Mouse (Mus musculus): ENCODE data around the gene Abhd2. TPM values are rescaled to one million over a fixed set of nuclear protein-coding genes. Genes with fewer than 3 reads are reported as not detected.
A peak's percentile ranks its signal among the peaks of the same experiment; 100 is the strongest.
"Not testable (repeated sequence)": the region's sequence is repeated elsewhere in the genome, so short reads cannot be mapped to it uniquely, and the experiment has no call there.

The Abhd2 gene
- polyA plus RNA-seq, 1 experiment from 2014 or later = 10.1 TPM

DNA sequence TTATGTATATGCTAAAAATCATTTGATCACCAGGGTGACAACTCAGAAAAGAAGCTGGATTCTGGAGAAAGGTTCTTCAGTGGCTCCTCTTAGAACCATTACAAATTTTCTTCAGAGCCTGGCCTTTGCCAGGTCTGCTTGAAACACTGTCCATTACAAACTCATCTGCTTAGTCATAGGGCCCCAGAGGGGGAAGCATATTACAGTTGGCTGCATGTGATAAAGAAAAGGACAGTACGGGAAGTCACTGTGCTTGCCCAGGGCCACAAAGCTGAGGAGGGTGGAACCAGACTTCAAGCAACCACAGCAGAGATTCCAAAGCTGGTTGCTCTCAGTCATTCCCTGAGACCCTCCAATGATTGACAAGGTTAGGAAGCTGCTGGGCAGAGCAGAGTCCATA is 3.1 kb upstream of the Abhd2 start:
- H3K9me3 ChIP-seq = no peaks in the 10 kb centered on the region
- H3K4me3 ChIP-seq = no peak overlapping the region
- no peak overlapping the region for H3K27ac ChIP-seq
- no peak for DNase-seq (ENCODE audit: low spot score)
- WGBS = 78% methylated on average over 1 of the region's 1 CpGs
- peaks cover 25% of the 10 kb centered on the region for H3K4me1 ChIP-seq (replicated peaks)
- H3K27me3 ChIP-seq (ENCODE audit: insufficient read depth, poor library complexity, severe bottlenecking) = no peaks in the 10 kb centered on the region
- H3K36me3 ChIP-seq = no peaks in the 10 kb centered on the region

DNA sequence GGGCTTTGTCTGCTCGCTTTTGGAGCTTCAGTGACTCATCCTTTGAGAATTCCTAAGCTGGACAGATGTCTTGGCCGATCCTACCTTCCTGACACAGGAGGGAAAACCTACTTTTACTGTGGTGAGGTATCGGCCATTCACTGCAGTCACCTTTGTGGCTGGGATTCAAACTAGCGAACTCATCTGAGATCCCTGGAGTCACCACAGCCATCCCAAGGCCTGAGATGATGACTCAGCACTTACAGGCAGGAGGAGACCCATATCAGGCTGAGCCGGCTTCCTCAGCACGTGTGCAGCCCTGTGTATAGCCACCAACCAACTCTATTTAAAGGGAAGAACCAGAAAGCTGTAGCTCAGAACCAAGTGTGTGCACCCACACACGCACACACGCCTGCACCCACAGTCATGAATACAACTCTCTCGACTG is 2.0 kb upstream of the Abhd2 start:
- Histone ChIP-seq H3K27ac (no peak overlapping the region), H3K4me3 (no peak overlapping the region), H3K36me3 (no peaks in the 10 kb centered on the region), H3K27me3 (ENCODE audit: insufficient read depth, poor library complexity, severe bottlenecking) (no peaks in the 10 kb centered on the region), H3K9me3 (no peaks in the 10 kb centered on the region), H3K4me1 (replicated peaks) (peaks cover 36% of the 10 kb centered on the region)
- 81% methylated on average over 9 of the region's 9 CpGs for WGBS
- DNase-seq (ENCODE audit: low spot score) = no peak

DNA sequence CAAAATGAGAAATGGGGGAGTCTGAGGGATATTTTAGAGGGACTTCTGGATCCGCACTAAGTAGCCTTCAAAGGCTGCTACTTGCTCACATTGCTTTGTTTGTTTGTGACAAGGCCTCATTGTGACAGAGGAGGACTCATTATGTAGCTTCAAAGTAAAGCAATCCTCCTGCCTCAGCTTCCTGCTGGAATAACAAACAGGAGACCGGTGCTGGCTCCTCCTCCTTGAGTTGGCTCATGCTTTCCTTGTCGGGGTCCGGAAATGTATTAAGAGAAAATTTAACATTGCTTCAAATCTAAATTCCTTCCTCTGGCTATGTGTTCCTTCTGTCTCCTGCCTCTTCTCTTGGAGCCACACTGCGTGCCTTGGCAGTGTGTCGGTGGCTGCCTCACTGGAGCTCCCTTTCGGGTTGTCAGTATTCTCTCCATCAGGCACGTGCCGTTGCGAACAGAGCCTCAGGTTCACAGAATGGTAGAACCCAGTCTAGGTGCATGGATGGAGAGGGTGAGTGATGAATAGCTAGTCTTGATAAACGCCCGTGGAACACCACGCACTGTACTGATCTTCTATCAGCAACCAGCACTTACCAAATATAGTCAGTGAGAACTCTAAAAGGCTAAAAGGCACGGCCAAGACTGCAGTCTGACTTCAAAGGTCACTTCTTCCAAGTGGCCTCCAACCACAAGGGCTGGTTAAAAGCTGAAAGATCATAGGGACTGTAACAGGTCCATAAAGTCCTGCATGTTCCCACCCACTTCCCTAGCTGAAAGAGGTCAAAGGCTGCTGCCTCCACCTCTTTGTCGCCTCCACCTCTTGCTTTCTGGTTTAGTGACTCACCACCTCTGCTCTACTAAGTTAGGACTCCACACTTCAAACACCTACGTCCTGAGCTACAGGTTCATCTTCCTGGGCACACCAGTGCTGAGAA is 874 bp upstream of the Abhd2 start:
- Histone ChIP-seq H3K9me3 (no peaks in the 10 kb centered on the region), H3K27ac (peak overlapping the region; percentile 93), H3K4me1 (replicated peaks) (peaks cover 41% of the 10 kb centered on the region), H3K36me3 (no peaks in the 10 kb centered on the region), H3K27me3 (ENCODE audit: insufficient read depth, poor library complexity, severe bottlenecking) (no peaks in the 10 kb centered on the region), H3K4me3 (peak overlapping the region; percentile 92)
- no peak for DNase-seq (ENCODE audit: low spot score)
- 84% methylated on average over 16 of the region's 16 CpGs for WGBS

DNA sequence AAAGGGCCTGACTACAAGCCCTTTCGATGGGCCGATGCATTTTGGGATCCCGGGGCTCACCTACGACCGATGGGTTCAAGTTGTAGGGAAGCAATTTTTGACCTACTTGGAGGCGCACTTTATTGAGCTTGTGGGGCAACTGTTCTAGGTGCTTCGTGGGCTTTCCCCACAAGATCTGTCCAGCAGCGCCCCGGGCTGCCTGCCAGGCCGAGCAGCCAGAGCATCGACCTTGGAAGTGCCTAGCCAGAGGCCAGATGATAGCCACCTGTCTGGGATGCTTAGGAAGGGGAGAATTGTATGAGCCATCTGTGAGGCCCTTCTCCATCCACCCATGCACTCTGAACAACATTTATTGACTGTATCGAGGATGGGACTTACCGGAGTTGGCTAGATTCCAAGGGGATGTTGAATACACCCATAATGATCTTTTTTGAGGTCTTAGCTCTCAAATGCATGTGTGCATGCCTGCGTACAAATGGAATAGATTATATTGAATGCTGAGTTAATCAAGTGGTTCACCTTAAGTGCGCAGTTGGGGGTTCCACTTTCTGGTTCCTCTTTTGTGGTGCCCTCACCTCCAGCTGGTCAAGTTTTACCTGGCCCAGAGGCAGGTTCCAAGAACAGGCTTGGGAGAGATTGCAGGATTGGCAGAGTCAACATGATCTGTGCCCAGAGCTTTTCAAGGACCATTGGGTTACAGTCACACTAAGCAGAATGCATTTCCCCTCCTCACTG is 906 bp downstream of the Abhd2 start:
- Histone ChIP-seq H3K4me3 (peak overlapping the region; percentile 92), H3K36me3 (no peaks in the 10 kb centered on the region), H3K27me3 (ENCODE audit: insufficient read depth, poor library complexity, severe bottlenecking) (no peaks in the 10 kb centered on the region), H3K4me1 (replicated peaks) (peaks cover 45% of the 10 kb centered on the region), H3K27ac (peak overlapping the region; percentile 93), H3K9me3 (no peaks in the 10 kb centered on the region)
- 26% methylated on average over 15 of the region's 15 CpGs for WGBS
- DNase-seq (ENCODE audit: low spot score) = no peak

DNA sequence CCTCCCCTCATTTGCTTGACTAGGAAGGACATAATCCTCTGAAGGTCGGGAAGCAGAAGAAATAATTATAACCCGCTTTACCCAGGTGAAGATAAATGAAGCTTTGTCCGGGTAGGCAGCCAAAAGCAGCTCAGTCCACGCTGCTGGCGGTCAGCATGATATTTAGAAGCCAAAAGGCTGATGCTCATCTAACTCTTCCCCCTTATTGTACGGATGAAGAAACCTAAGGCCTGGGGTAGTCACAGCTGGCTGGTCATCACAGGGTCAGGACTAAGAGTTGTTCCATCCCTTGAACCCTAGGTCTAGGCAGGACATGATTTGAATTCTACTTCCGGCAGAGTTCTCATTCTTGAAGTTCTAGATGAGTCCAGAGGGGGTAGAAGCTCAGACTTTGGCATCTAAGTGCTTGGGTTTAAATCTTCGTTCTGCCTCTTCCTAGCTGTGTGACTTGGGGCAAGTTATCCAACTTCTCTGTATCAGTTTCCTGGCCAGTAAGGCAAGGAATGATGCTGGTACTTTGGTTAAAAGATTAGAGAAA is 1.5 kb downstream of the Abhd2 start:
- Histone ChIP-seq H3K36me3 (peaks cover 3% of the 10 kb centered on the region; the same call in 1 of the 2 replicates), H3K9me3 (no peaks in the 10 kb centered on the region), H3K27ac (no peak overlapping the region), H3K4me1 (replicated peaks) (peaks cover 51% of the 10 kb centered on the region), H3K4me3 (peak overlapping the region; percentile 92), H3K27me3 (ENCODE audit: insufficient read depth, poor library complexity, severe bottlenecking) (no peaks in the 10 kb centered on the region)
- no peak for DNase-seq (ENCODE audit: low spot score)
- WGBS = 87% methylated on average over 8 of the region's 8 CpGs

DNA sequence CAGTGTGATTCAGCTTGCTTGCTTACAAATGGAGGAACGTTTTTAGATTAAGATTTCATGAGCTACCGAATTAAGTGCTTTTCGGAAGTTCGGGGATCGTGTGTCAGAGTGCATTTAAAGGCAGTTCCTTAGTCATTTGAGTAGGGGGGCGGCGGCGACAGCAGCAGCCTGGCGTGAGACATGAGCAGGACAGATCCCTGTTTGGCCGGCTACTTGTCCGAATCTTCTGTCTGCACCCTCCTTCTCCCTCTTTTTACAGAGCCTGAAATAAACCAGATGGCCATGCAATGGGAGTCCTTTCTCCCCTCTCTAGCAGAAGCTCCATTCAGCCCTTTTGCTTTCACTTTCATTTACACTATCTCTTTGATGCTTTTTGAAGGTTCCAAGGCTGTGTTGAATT is 2.3 kb downstream of the Abhd2 start:
- Histone ChIP-seq H3K9me3 (no peaks in the 10 kb centered on the region), H3K27me3 (ENCODE audit: insufficient read depth, poor library complexity, severe bottlenecking) (no peaks in the 10 kb centered on the region), H3K36me3 (peaks cover 3% of the 10 kb centered on the region; the same call in 1 of the 2 replicates), H3K4me3 (peak overlapping the region; percentile 92; the same call in 1 of the 2 replicates), H3K27ac (peak overlapping the region; percentile 50; the same call in 1 of the 2 replicates), H3K4me1 (replicated peaks) (peaks cover 51% of the 10 kb centered on the region)
- DNase-seq (ENCODE audit: low spot score) = no peak
- 47% methylated on average over 11 of the region's 11 CpGs for WGBS

DNA sequence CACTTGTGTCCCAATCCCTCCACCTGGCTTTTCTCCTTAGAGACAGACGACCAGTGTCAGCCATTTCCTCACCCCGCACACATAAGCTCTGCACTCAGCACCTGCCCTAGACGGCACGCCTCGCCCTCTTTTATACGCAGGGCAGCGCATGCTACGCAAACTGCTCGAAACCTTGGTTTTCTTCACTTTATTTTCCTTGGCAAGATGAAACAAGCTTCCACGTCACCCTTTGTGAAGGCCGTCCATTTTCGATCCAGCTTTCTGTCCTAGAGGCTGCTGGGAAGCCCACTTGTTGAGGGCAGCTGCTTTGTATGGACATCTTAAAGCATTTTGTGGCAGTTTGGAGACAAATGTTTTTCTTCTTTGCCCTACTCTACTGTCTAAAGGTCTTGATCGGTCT is 5.4 kb downstream of the Abhd2 start:
- 88% methylated on average over 13 of the region's 13 CpGs for WGBS
- Histone ChIP-seq H3K4me1 (replicated peaks) (peaks cover 45% of the 10 kb centered on the region), H3K9me3 (no peaks in the 10 kb centered on the region), H3K36me3 (peaks cover 12% of the 10 kb centered on the region), H3K27me3 (ENCODE audit: insufficient read depth, poor library complexity, severe bottlenecking) (no peaks in the 10 kb centered on the region), H3K27ac (no peak overlapping the region), H3K4me3 (no peak overlapping the region)
- no peak for DNase-seq (ENCODE audit: low spot score)

DNA sequence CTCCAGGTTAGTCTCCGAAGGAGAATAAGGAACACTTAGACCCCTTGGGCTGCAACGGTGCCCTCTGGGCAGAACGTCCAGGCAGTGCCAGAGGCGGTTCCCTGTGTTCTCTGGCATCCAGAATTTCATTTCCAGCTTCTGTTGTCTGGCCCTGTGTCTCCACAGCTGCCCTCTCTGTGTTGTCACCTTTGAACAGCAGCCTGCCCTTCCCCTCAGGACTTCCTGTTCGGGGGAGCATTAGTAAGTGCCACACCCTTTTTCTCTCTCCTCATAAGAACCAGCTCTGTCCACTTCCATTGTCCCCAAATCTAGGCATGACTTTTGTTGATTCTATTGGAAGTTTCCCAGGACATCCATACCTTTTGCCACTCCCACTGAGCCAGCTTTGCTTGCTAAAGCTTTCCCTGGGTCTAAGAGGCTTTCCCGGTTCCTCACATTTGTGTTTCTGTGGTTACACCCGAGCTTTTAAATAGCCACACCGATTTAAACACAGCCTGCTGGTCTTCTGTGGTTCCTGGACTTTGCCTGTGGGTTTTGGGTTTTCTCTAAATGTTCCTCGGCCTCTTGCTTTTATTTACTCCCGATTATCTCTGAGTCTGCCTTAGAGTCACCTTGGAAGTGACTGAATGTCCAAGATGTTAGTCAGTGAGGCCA is 6.5 kb downstream of the Abhd2 start:
- Histone ChIP-seq H3K27me3 (ENCODE audit: insufficient read depth, poor library complexity, severe bottlenecking) (no peaks in the 10 kb centered on the region), H3K9me3 (no peaks in the 10 kb centered on the region), H3K4me3 (no peak overlapping the region), H3K36me3 (peaks cover 12% of the 10 kb centered on the region), H3K4me1 (replicated peaks) (peaks cover 43% of the 10 kb centered on the region), H3K27ac (peak overlapping the region; percentile 64)
- DNase-seq (ENCODE audit: low spot score) = no peak
- whole genome bisulfite sequencing = 77% methylated on average over 10 of the region's 10 CpGs

DNA sequence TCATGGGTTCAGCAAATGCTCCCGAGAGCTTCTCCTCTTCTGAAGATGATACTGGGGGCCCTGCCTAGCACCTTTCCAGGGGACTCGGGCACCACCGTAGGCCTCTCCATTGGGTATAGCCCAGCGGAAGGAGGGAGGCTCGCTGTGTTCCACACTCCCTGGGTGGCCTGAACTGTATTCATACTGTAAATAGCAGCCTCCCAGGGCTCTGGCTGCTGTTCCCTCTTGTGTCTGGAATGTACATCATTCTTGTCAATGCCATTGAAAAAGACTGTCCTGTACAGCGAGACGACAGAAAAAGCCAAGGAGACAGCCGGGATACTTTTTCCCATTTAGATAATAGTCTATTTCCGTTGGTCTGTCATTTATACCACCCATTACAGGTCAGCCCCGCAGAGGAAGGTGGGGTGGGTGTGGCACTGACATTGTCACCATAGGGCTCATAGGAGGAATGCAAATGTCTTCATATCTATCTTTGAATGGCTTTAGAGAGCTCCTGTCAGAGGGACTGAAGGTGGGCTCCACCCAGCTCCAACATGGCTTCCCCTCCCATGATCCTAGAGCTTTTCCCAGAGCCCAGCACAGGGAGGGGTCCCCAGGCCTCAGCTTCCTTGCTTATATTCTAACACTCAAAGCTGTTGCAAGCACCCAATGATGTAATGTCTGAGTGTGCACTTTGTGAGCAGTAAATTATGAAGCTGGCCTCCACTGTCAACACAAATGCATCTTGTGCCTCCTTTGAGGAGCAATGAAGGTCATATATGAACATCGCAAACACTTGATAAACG is 10.1 kb downstream of the Abhd2 start:
- Histone ChIP-seq H3K4me1 (replicated peaks) (peaks cover 31% of the 10 kb centered on the region), H3K36me3 (peaks cover 29% of the 10 kb centered on the region), H3K27me3 (ENCODE audit: insufficient read depth, poor library complexity, severe bottlenecking) (no peaks in the 10 kb centered on the region), H3K27ac (no peak overlapping the region), H3K4me3 (no peak overlapping the region), H3K9me3 (no peaks in the 10 kb centered on the region)
- DNase-seq (ENCODE audit: low spot score) = no peak
- 92% methylated on average over 12 of the region's 12 CpGs for WGBS

DNA sequence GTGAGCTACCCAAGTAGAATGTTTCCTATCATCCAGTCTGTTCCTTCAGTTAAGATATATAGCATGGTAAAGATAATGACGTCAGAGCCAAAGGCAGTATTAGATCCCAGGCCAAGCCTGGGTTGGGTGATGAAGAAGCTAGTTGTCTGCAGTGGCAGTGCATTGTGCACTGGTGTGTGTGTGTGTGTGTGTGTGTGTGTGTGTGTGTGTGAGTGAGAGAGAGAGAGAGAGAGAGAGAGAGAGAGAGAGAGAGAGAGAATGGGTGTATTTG is 10.6 kb downstream of the Abhd2 start:
- not testable (repeated sequence) for H3K27ac ChIP-seq; DNase-seq (ENCODE audit: low spot score); H3K4me3 ChIP-seq; H3K9me3 ChIP-seq; H3K27me3 ChIP-seq (ENCODE audit: insufficient read depth, poor library complexity, severe bottlenecking)
- Histone ChIP-seq H3K36me3 (peaks cover 34% of the 10 kb centered on the region), H3K4me1 (replicated peaks) (peaks cover 26% of the 10 kb centered on the region)
- WGBS = 95% methylated on average over 1 of the region's 1 CpGs

DNA sequence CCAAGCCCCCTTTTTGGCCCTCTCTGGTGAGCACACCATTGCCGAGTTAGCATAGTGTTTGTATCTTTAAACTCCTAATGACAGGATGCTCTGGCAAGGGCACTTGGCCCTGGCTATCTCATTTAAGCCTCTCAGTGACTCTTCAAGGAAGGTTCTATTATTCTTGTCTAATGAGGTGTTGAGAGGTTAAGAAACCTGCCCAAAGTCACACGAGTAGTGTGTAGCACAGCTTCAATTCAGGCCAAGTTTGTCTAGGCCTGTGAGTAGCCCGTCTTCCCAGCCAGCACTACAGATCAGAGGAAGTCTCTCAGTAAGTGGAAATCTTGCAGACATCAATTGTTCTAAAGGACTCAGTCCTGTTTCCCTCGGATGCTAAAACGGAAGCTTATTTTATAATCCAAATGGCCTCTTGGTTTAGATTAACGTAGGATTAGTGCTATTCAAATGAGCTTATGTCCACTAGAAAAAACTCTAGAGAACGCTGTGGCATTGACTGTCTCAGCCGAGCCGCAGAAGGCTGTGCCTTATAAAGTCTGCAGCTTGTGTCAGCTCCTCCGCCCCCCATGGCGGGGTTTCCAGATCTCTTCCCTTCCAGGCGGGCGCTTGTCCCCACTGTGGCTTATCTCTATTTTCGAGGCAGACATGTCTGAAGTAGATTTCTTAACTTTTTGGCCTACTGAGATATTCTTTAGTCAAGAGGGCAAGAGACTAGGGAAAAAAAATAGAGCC is 11.3 kb downstream of the Abhd2 start:
- DNase-seq (ENCODE audit: low spot score) = no peak
- no peak overlapping the region for H3K4me3 ChIP-seq

DNA sequence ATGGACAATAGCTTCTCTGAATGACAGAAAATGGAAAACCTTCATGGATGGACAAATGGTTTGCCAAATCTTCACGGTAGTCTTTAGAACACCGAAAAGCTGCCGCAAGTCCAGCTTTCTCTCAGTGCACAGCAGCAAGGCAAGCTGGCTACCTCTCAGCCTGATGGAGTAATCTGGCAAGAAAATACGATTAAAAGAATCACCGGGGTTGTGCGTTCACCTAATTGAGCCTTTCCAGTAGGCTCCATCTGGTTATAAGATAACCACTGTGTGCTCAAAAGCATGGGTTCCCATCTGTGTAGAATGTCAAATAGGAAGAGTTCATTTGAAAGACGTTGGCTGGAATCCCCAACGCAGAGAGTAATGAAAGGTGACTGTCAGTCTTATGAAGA is 11.9 kb downstream of the Abhd2 start:
- 93% methylated on average over 8 of the region's 8 CpGs for WGBS

More for the DNA sequence above, 11.3 kb downstream of the Abhd2 start:
- Histone ChIP-seq H3K27ac (no peak overlapping the region), H3K9me3 (no peaks in the 10 kb centered on the region), H3K36me3 (peaks cover 32% of the 10 kb centered on the region), H3K27me3 (ENCODE audit: insufficient read depth, poor library complexity, severe bottlenecking) (no peaks in the 10 kb centered on the region), H3K4me1 (replicated peaks) (peaks cover 19% of the 10 kb centered on the region)
- WGBS = 83% methylated on average over 14 of the region's 14 CpGs

More for the DNA sequence above, 11.9 kb downstream of the Abhd2 start:
- H3K27me3 ChIP-seq (ENCODE audit: insufficient read depth, poor library complexity, severe bottlenecking) = no peaks in the 10 kb centered on the region
- H3K9me3 ChIP-seq = no peaks in the 10 kb centered on the region
- no peak overlapping the region for H3K27ac ChIP-seq
- H3K36me3 ChIP-seq = peaks cover 30% of the 10 kb centered on the region
- no peak overlapping the region for H3K4me3 ChIP-seq
- DNase-seq (ENCODE audit: low spot score) = no peak
- H3K4me1 ChIP-seq (replicated peaks) = peaks cover 16% of the 10 kb centered on the region
